Mouse (Mus musculus) neutrophil, adult 5-6 weeks (primary cell): ENCODE data around the gene Lrsam1. TPM values are rescaled to one million over a fixed set of nuclear protein-coding genes. Genes with fewer than 3 reads are reported as not detected.

ENCODE experiments used
- ATAC-seq: fragments of 151-379, 151-347 bp; 2 replicates; pipeline ENCODE4 v1.8.0; 2017; ENCODE audit warnings: mild to moderate bottlenecking, moderate TSS enrichment; ENCODE audit not compliant: insufficient number of reproducible peaks, poor library complexity, low FRiP score, severe bottlenecking; ENCODE audit errors: extremely low read depth
- total RNA-seq: library from RNA; stranded (forward); fragments of 200-1000 nt; gene quantifications from 2 replicates; pipeline ENCODE4 v1.2.3, GENCODE M21; 2017

Lrsam1 gene
- total RNA-seq, 1 experiment from 2014 or later, result 13.5 TPM

DNA sequence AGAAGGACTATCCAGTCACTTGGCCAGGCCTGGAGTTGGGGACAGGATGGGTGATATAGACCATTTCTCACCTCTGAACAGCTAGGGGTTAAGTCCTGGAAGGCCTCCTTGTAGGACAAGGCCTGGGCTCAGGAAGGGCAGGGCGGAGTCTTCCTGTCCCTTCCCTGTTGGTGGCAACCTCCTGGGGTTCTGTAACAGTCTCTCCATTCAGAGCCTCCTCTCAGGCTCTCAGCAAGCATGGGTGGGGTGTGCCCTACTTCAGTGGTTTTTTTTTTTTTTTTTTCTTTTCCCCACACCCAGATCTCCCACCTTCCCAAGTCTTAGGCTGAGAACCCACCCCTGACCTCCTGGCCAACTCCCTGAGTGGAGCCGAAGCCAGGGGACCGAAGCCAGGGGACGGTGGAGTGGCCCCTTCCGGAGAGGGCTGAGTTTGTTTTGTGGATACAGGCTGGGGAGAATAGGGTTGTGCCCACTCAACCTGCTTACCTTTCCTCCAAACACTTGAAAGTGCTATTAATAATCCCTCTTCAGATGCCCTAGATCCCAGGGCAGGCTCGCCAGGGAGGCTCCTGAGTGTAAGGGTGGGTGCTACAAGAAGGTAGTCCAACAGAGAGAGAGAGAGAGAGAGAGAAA lies 83.5 kb downstream of the Lrsam1 start:
- ATAC-seq, result no peak

DNA sequence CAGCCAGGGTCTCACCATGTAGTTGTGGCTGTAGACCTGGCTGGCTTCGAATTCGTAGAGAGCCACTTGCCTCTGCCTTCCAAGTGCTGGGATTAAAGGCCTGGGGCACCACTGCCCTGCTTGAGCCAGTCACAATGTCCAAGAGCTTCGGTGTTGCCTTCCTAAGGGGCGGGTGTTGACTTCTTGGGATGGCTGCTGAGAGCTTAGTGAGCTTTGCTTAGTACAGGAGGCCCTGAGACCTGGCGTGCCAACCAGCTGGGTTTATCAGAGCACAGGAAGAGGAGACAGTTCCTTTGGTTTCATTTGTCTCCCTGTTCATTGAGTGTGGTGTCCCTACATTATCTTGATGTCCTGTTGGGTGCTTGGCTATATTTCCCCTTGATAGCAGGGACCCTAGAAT lies 84.1 kb downstream of the Lrsam1 start:
- ATAC-seq, result no peak

DNA sequence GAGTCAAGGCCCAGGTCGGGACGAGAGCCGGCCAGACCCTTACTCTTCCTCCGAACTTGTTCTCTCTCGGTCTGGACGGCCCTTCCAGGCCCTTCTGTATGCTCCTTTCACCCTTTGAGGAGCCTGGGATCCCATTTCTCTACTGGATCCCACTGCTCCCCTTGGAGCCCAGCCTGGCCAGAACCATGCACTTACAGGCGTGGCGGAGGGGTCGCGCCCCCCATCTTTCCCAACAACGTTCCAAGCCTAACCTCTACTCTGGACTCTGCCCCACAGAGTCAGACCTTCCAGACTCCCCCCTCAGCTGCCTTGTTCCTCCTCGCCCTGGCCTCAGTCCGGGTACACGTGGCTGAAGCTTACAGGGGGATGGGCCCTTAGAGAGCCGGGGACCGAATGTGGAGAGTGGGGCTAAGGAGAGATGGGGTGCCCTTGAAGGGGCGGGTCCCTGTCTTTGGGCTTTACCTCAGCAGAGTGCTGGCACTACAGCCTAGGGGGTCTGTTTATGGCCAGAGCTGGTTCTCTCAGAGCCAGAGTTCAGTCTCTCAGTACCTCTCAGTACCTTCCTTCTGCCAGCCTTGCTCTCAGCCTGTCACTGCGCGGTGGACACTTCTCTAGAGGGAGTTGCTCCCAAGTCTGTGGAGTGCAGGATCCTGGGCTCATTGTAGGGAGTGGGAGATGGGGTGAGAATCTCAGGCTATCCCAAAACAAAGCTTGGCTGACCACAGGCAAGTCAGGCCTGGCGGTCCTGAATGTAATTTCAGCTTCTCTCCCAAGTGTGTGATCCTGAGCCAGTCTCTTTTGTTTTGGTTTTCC lies 84.7 kb downstream of the Lrsam1 start:
- ATAC-seq, result no peak

DNA sequence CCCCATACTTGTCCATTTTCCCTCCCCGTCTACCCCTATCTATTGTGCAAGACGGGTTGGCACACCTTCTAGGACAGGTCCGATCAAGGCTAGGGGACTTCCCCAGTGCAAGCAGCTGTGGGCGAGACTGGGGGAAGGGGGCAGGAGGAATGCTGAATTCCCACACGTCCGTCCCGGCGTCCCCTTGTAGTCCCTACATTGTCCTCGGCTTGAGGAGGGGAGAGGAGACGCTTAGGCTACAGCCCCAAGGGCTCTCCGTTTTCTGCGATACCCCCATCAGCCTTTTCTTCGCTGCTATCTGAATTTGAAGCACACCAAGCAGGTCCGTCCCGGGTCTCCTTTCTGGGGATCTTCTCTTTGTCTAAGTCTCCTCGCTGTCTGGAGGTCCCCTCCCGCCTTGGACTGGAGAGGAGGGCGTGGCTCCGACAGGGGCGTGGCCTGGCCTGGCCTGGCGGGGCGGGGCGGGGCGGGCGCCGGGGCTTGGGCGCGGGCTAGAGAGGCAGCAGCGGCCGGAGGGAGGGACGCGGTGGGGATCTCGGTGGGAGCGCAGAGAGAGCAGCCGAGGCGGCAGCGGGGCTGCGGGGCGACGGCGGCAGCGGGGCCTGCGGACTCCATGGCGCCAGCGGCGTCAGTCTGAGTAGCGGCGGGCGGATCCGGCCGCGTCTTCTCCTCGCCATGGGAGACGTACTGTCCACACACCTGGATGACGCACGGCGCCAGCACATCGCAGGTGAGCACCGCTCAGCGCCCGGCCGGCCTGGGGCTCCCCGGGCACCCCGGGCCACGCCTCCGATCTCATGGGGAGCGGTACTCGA lies 85.5 kb downstream of the Lrsam1 start, which contains the start of gene Fam129b:
Gene Fam129b (plus strand): TSS at position 440 of the 815 bp plus-strand sequence.
- peak; percentile 42 for ATAC-seq

Other genes with a start within 250 kb of the Lrsam1 start
- gene Cdk9, start 248.5 kb downstream of the Lrsam1 start, total RNA-seq, result 97.2 and 121 TPM in 2 replicates
- 151 and 152 TPM in 2 replicates for gene Sh2d3c, start 240.6 kb downstream of the Lrsam1 start, total RNA-seq
- not detected in 2 replicates for gene 6330409D20Rik, start 220.6 kb downstream of the Lrsam1 start, total RNA-seq
- gene Tor2a, start 204.4 kb downstream of the Lrsam1 start, total RNA-seq, result 28.0 and 31.1 TPM in 2 replicates
- gene Ttc16, start 186.0 kb downstream of the Lrsam1 start, total RNA-seq, result 0.12 and 0.47 TPM in 2 replicates
- gene Ptrh1, start 185.8 kb downstream of the Lrsam1 start, total RNA-seq, result 2.0 TPM in 1 of 2 replicates, not detected in the other
- not detected in 2 replicates for gene Cfap157, start 177.2 kb downstream of the Lrsam1 start, total RNA-seq
- 2.3 and 3.3 TPM in 2 replicates for gene Stxbp1, start 114.4 kb downstream of the Lrsam1 start, total RNA-seq
- 6.1 and 9.7 TPM in 2 replicates for gene Fam129b, start 85.5 kb downstream of the Lrsam1 start, total RNA-seq
- gene Rpl12, start 55 bp downstream of the Lrsam1 start, total RNA-seq, result 1,202 and 1,236 TPM in 2 replicates
- 1.2 TPM in 2 replicates for gene Slc2a8, start 20.5 kb upstream of the Lrsam1 start, total RNA-seq
- gene Garnl3, start 170.0 kb upstream of the Lrsam1 start, total RNA-seq, result 0.25 and 2.2 TPM in 2 replicates